Mouse (Mus musculus) heart, embryonic 13.5 days (tissue): ENCODE data around the gene Capn1. TPM values are rescaled to one million over a fixed set of nuclear protein-coding genes. Genes with fewer than 3 reads are reported as not detected.
A peak's percentile ranks its signal among the peaks of the same experiment; 100 is the strongest.

Experiments used
- ATAC-seq: fragments of 200-750 bp; cut with Nextera tagmentation; 2 replicates; pipeline ENCODE4 v1.8.0; 2017; ENCODE audit warnings: moderate TSS enrichment; ENCODE audit not compliant: insufficient number of reproducible peaks, low FRiP score, low TSS enrichment; ENCODE audit errors: extremely low read depth
- H3K27ac ChIP-seq: fragments of 300-500 bp; sonication (generic); replicated peaks from 2 replicates; pipeline ENCODE4 v1.5.1; 2015; ENCODE audit warnings: moderate library complexity, mild to moderate bottlenecking, inconsistent platforms
- H3K27me3 ChIP-seq: fragments of 300-500 bp; sonication (generic); replicated peaks from 2 replicates; pipeline ENCODE4 v1.6.1; 2015; ENCODE audit warnings: mild to moderate bottlenecking, inconsistent platforms
- H3K36me3 ChIP-seq: fragments of 300-500 bp; sonication (generic); 2 replicates; pipeline ENCODE4 v1.6.1; 2015; ENCODE audit warnings: mild to moderate bottlenecking, inconsistent platforms
- H3K4me1 ChIP-seq: fragments of 300-500 bp; sonication (generic); 2 replicates; pipeline ENCODE4 v1.6.1; 2015; ENCODE audit warnings: inconsistent platforms
- H3K4me2 ChIP-seq: fragments of 300-500 bp; sonication (generic); 2 replicates; pipeline ENCODE4 v1.6.1; 2015; ENCODE audit warnings: inconsistent platforms, mild to moderate bottlenecking, moderate library complexity
- H3K4me3 ChIP-seq: fragments of 300-500 bp; sonication (generic); 2 replicates; pipeline ENCODE4 v1.5.1; 2015; ENCODE audit warnings: moderate library complexity, mild to moderate bottlenecking, inconsistent platforms
- H3K9ac ChIP-seq: fragments of 300-500 bp; sonication (generic); 2 replicates; pipeline ENCODE4 v1.6.1; 2015; ENCODE audit warnings: inconsistent platforms, mild to moderate bottlenecking, moderate library complexity
- H3K9me3 ChIP-seq: fragments of 300-500 bp; sonication (generic); 2 replicates; pipeline ENCODE4 v1.6.1; 2016; ENCODE audit warnings: inconsistent platforms
- WGBS: fragments of 180-500 bp; shearing (Covaris S2); methylation state at CpG from one replicate; pipeline ENCODE4 v1.1.7; 2015; ENCODE audit warnings: mixed read lengths; 5-methylcytosine and 5-hydroxymethylcytosine counted together
- polyA plus RNA-seq: library from polyadenylated mRNA; unstranded; fragments of >200 nt; fragmentation: Nextera tagmentation; extraction: Ambion mirVana; gene quantifications from 2 replicates; pipeline ENCODE4 v1.2.1, GENCODE M21; 2015

The Capn1 gene
- polyA plus RNA-seq, 1 experiment from 2014 or later = 6.0 TPM

DNA sequence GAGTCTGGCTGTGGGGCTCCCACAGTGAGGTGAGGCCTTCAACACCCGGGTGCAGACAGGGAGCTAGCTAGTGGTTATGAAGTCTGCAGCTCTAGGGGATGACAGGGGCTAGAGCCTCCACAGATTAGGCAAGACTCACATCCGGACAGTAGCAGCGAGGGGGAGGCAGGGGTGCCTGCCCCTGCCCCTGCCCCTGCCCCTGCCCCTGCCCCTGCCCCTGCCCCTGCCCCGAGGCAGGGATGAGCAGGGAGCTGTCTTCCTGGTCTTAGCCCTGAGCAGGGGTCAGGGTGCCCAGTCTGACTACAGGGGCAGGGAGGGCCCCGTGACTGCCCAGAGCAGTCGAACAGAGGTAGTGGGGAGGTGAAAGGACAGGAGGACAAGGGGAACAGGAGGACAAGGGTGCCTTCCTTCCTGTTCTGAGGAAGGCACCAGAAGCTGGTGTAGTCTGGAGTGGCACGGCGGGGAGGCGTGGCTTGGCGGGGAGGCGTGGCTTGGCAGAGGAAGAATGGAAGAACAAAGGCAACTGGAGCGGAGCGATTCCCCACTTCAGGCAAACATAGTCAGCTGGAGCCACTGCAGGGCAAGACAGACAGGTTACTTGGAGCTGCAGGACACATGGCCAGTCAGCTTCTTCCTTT, 26.8 kb downstream of the Capn1 start:
- ATAC-seq = no peak; the same call in 1 of the 2 replicates
- Histone ChIP-seq H3K4me1 (peaks cover 25% of the 10 kb centered on the region), H3K4me2 (peak overlapping the region; percentile 59), H3K9ac (peak overlapping the region; percentile 71), H3K27me3 (no peaks in the 10 kb centered on the region), H3K4me3 (peak overlapping the region; percentile 22), H3K27ac (peak overlapping the region; percentile 77), H3K36me3 (peaks cover 15% of the 10 kb centered on the region; the same call in 1 of the 2 replicates), H3K9me3 (no peaks in the 10 kb centered on the region)
- 5% methylated on average over 13 of the region's 13 CpGs for WGBS

DNA sequence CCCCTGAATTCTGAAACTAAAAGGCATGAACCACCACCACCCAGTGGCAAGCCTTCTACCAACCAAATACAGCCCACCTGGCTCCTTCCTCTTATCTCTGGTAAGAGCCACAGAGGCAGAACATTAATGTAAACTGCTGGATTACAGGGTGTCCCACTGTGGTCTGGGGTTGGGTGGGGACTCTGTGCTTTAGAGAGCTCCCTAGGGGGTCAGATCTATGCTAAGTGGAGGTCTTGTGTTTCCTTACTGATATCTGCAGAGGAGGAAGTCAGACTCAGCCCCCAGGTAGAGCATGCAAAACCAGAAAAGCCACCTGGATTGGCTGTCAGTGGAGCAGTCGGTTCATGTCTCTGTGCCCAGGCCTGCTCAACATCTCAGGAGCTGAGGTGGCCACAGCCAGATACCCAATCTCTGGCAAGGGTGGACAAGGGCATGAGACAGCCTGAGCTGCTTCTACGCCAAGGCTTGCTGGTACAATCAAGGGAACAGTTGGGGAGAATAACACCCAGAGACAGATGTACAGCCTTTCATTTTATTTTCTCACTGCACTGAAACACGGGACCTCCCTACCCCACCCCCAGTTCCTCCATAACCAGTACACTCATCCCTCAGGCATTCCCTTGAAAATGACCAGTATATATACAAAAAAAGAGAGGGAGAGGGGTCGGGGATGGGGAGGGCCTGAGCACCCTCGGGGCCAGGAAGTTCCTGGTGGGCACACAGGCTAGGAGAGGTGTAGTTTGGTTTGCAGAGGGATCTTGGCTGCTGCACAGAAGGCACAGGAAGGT, 27.5 kb downstream of the Capn1 start:
- H3K9ac ChIP-seq = peak overlapping the region; percentile 71
- 52% methylated on average over 5 of the region's 5 CpGs for WGBS
- no peak overlapping the region for H3K4me3 ChIP-seq
- ATAC-seq = no peak
- H3K4me2 ChIP-seq = peak overlapping the region; percentile 59
- H3K36me3 ChIP-seq = peaks cover 13% of the 10 kb centered on the region; the same call in 1 of the 2 replicates
- no peaks in the 10 kb centered on the region for H3K27me3 ChIP-seq
- H3K27ac ChIP-seq = peak overlapping the region; percentile 77
- no peaks in the 10 kb centered on the region for H3K9me3 ChIP-seq
- peaks cover 25% of the 10 kb centered on the region for H3K4me1 ChIP-seq

DNA sequence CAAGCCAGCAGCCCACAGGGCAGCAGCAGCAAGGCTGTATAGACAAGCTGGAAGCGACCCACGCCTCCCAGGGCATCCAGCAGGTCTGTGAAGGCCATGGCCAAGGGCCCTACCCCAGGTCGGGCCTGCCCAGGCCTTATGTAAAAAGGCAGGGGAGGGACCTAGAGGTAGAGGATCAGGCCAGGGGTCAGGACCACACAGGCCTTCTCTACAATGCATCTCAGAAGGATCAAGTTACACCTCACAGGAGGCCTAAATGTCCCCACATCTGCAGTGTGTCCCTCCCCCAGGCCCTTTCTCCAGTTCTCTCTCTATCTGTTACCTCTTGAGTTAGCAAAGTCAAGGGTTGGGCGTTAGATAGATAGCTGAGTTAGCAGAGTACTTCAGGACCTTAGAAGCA, 29.7 kb downstream of the Capn1 start, which contains the start of gene Slc22a20:
TSS of gene Slc22a20 (minus strand) at position 101 of the 400 bp plus-strand sequence.
- WGBS = 46% methylated on average over 4 of the region's 4 CpGs
- Histone ChIP-seq H3K9me3 (no peaks in the 10 kb centered on the region), H3K4me3 (no peak within 1 kb of the TSS), H3K27me3 (no peaks in the 10 kb centered on the region), H3K36me3 (0 out of 2 replicates have a peak, but pooled peaks cover 3% of the 10 kb centered on the region), H3K9ac (no peak within 1 kb of the TSS), H3K4me1 (peaks cover 24% of the 10 kb centered on the region), H3K27ac (no peak within 1 kb of the TSS), H3K4me2 (no peak within 1 kb of the TSS)
- no peak for ATAC-seq

DNA sequence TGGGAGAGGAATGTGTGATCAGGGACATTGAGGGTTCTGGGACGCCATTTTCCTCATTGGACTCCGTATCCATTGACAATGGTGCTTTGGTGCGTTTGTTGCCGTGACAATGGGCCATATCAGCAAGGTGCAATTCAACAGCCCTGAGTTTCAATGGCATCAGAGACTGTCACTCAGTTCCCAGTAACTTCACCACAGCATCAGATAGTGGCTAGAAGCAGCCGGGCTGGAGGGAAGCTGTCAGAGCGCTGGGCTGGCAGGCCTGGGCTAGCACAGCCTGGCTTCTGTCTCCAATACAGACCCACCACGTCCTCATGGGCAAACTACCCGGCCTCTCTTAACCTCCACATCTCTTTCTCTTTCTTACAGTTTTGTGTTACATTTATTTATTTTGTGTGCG, 35.2 kb downstream of the Capn1 start:
- H3K4me3 ChIP-seq = no peak overlapping the region
- no peaks in the 10 kb centered on the region for H3K36me3 ChIP-seq
- no peak overlapping the region for H3K27ac ChIP-seq
- no peak overlapping the region for H3K9ac ChIP-seq
- ATAC-seq = no peak
- 62% methylated on average over 9 of the region's 9 CpGs for WGBS
- H3K9me3 ChIP-seq = no peaks in the 10 kb centered on the region
- H3K4me2 ChIP-seq = no peak overlapping the region
- H3K27me3 ChIP-seq = no peaks in the 10 kb centered on the region
- H3K4me1 ChIP-seq = no peaks in the 10 kb centered on the region

DNA sequence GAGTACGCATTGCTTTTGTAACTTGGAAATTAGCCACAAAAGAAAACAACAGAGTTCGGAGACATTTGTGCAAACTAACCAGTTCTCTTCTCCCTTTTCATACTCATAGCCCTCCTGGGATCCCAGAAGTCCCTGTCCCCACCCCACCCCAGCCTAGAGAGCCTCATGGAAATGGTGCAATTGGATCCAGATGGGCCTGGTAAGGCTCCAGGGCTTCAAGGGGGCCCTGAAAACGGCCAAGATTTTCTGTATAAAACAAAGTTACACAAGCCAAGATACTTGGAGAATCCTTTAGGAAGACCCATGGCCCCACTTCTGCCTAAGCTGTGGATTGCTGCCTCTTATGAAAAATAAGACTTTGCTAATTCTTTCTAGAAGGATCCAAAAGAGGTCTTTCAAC, 38.0 kb downstream of the Capn1 start:
- WGBS = 65% methylated on average over 3 of the region's 3 CpGs
- Histone ChIP-seq H3K9me3 (no peaks in the 10 kb centered on the region), H3K4me1 (no peaks in the 10 kb centered on the region), H3K27me3 (no peaks in the 10 kb centered on the region), H3K4me3 (no peak overlapping the region), H3K9ac (no peak overlapping the region), H3K36me3 (no peaks in the 10 kb centered on the region), H3K4me2 (no peak overlapping the region), H3K27ac (no peak overlapping the region)
- ATAC-seq = no peak

DNA sequence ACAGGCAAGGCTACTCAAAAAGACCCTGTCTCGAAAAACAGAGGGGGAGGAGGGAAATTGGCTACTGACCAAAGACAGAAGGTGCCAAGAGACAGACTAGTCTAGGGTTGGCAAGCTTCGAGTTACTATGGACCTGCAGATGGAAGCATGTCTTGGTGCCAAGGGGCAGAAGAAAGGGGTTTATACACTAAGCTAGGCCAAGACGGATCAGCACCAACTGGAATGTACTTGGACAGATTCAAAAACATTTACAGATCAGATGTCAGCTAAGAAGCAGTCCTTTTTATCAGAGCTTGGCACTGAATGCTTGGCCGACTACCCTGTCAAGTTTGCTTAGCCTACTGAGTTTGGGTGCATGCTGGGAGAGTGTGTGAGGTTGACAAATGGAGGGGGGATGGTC, 40.0 kb downstream of the Capn1 start:
- no peak for ATAC-seq
- 62% methylated on average over 4 of the region's 4 CpGs for WGBS
- Histone ChIP-seq H3K4me3 (no peak overlapping the region), H3K27ac (no peak overlapping the region), H3K4me1 (no peaks in the 10 kb centered on the region), H3K36me3 (no peaks in the 10 kb centered on the region), H3K9ac (no peak overlapping the region), H3K27me3 (peaks cover 5% of the 10 kb centered on the region; the same call in 1 of the 2 replicates), H3K9me3 (no peaks in the 10 kb centered on the region), H3K4me2 (no peak overlapping the region)

DNA sequence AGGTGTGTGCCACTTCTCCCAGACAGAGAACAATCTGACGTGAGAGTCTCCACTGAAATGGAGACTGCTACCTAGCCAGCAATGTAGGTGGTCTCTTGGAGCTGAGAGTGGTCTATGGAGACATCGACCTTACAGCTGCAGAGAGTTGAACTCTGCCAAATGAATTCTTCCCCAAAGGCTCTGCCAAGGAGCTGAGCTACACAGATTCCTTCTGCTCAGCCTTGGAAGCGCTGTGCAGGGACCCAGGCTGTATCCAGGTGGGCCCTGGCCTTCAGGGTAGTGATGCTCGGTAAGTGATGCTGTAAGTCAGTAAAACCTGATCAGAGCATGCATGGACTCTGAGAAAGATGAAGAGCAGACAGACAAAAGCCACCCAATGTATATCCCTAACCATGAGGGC, 40.6 kb downstream of the Capn1 start:
- Histone ChIP-seq H3K9me3 (no peaks in the 10 kb centered on the region), H3K4me3 (no peak overlapping the region), H3K9ac (no peak overlapping the region), H3K4me1 (no peaks in the 10 kb centered on the region), H3K36me3 (no peaks in the 10 kb centered on the region), H3K27ac (no peak overlapping the region), H3K27me3 (peaks cover 5% of the 10 kb centered on the region; the same call in 1 of the 2 replicates), H3K4me2 (no peak overlapping the region)
- ATAC-seq = no peak
- WGBS = 63% methylated on average over 4 of the region's 4 CpGs

DNA sequence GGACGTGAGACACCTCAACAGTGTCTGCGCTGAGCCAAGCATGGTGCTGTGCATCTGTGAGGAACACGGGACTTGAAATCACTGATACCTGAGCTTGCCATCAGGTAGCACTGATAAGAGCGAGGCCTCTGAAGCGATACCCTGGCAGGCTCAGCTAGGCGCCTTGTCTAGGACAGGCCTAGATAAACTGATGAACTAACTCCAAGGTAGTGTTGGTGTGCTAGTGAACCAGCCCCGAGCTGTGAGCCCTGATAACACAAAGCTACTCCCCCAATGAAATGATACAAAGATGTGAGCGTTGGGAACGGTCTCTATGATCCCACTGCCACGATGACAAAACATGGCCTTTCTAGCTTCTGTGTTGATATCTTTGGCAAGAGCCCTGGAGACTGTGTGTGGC, 48.0 kb downstream of the Capn1 start:
- H3K9ac ChIP-seq = no peak overlapping the region
- peaks cover 20% of the 10 kb centered on the region for H3K4me1 ChIP-seq
- 68% methylated on average over 10 of the region's 10 CpGs for WGBS
- no peaks in the 10 kb centered on the region for H3K36me3 ChIP-seq
- H3K27me3 ChIP-seq = peaks cover 5% of the 10 kb centered on the region; the same call in 1 of the 2 replicates
- no peak overlapping the region for H3K27ac ChIP-seq
- H3K9me3 ChIP-seq = no peaks in the 10 kb centered on the region
- no peak overlapping the region for H3K4me3 ChIP-seq
- no peak overlapping the region for H3K4me2 ChIP-seq
- no peak for ATAC-seq

DNA sequence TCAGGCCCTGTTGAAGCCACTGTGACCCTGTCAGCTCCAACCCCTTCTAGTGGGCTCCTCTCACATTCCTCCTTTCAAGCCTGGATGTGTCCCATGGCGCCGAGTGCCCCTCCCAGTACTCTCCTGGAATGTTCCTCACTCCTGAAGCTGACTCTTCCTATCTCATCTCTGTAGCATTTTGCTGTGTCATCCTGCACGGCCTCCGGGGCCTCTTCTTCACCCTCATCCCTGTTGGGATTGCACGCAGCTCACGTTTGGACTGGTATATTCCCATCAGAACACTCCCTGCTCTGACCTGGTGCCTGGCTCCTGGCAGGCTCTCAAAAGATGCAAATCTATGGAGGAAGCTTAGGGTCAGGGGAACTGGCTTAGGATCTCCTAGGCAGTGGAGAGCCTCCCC, 48.9 kb downstream of the Capn1 start:
- Histone ChIP-seq H3K4me1 (peaks cover 27% of the 10 kb centered on the region), H3K36me3 (no peaks in the 10 kb centered on the region), H3K4me2 (no peak overlapping the region), H3K9me3 (no peaks in the 10 kb centered on the region), H3K27me3 (peaks cover 5% of the 10 kb centered on the region; the same call in 1 of the 2 replicates), H3K4me3 (no peak overlapping the region), H3K9ac (peak overlapping the region; percentile 47; the same call in 1 of the 2 replicates), H3K27ac (no peak overlapping the region)
- ATAC-seq = no peak
- 22% methylated on average over 6 of the region's 6 CpGs for whole genome bisulfite sequencing

DNA sequence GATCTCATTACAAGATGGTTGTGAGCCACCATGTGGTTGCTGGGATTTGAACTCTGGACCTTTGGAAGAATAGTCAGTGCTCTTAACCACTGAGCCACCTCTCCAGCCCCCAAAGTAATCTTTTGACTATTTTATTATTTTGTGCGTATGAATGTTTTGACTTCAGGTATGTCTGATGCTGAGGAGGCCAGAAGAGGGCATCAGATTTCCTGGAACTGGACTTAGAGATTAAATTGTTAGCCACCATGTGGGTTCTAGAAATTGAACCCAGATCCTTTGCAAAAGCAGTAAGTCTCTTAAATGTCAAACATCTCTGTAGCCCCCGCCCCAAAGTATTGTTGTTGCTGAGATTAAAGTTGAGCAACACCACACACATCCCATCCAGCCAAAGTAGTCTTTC, 49.8 kb downstream of the Capn1 start:
- 95% methylated on average over 2 of the region's 2 CpGs for WGBS
- Histone ChIP-seq H3K27me3 (no peaks in the 10 kb centered on the region), H3K4me1 (peaks cover 35% of the 10 kb centered on the region), H3K27ac (no peak overlapping the region), H3K4me3 (no peak overlapping the region), H3K36me3 (peaks cover 8% of the 10 kb centered on the region), H3K9me3 (no peaks in the 10 kb centered on the region), H3K4me2 (no peak overlapping the region), H3K9ac (no peak overlapping the region)
- no peak for ATAC-seq

DNA sequence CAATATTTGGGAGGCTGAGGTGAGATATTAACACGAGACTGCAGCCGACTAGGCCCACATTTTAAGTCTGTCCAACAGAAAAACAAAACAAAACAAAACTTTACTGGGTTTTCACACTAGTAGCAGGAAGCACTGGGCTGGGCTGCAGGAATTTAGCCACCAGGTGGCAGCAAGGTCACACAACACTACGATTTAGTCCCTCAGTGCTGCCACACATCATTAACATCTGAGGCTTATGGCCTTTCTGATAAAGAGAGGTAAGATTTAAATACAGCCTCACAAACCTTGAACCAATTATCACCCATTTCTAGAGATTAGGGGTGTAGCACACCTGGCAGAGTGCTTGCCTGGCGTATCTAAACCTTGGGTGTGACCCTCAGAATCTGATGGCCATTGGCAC, 50.4 kb downstream of the Capn1 start:
- Histone ChIP-seq H3K27ac (no peak overlapping the region), H3K9ac (peak overlapping the region; percentile 89; the same call in 1 of the 2 replicates), H3K9me3 (no peaks in the 10 kb centered on the region), H3K4me1 (peaks cover 35% of the 10 kb centered on the region), H3K36me3 (peaks cover 14% of the 10 kb centered on the region), H3K4me3 (peak overlapping the region; percentile 75; the same call in 1 of the 2 replicates), H3K4me2 (peak overlapping the region; percentile 86; the same call in 1 of the 2 replicates), H3K27me3 (no peaks in the 10 kb centered on the region)
- WGBS = 6% methylated on average over 4 of the region's 4 CpGs
- ATAC-seq = no peak
